Mouse (Mus musculus) CH12.LX (cell line): Measurements from ENCODE around the gene Ier3.

Source experiments
- CTCF ChIP-seq, 2 experiments: IDR thresholded peaks in 1 of 2; conservative IDR thresholded peaks in 1 of 2; 2 replicates each; pipeline ENCODE4 v1.5.1; 2011 to 2012; ENCODE audit warnings: low read depth in 2 of 2, low read length in 2 of 2, improper control_type of control experiment in 1 of 2, inconsistent platforms in 1 of 2, mild to moderate bottlenecking in 1 of 2, moderate library complexity in 1 of 2
- EP300 ChIP-seq: IDR thresholded peaks from 2 replicates; pipeline ENCODE4 v1.6.1; 2011; ENCODE audit warnings: low read length, improper control_type of control experiment
- ETS1 ChIP-seq: conservative IDR thresholded peaks from 2 replicates; pipeline ENCODE4 v1.6.1; 2012; ENCODE audit warnings: low read depth, mild to moderate bottlenecking, inconsistent platforms, low read length, improper control_type of control experiment, moderate library complexity
- MAFK ChIP-seq: IDR thresholded peaks from 2 replicates; pipeline ENCODE4 v1.6.1; 2011; ENCODE audit warnings: low read length, improper control_type of control experiment; ENCODE audit not compliant: insufficient replicate concordance
- MAZ ChIP-seq: IDR thresholded peaks from 2 replicates; pipeline ENCODE4 v1.6.1; 2012; ENCODE audit warnings: low read depth, mild to moderate bottlenecking, inconsistent platforms, low read length, improper control_type of control experiment, moderate library complexity
- MEF2A ChIP-seq: IDR thresholded peaks from 2 replicates; pipeline ENCODE4 v1.6.1; 2014; ENCODE audit warnings: low read depth, mild to moderate bottlenecking, inconsistent platforms, low read length, improper control_type of control experiment, borderline replicate concordance
- PAX5 ChIP-seq: IDR thresholded peaks from 2 replicates; pipeline ENCODE4 v1.6.1; 2012; ENCODE audit warnings: low read length, inconsistent platforms, mixed read lengths
- POLR2A ChIP-seq: IDR thresholded peaks from 2 replicates; pipeline ENCODE4 v1.6.1; 2011; ENCODE audit warnings: low read depth, mild to moderate bottlenecking, improper control_type of control experiment, low read length
- RAD21 ChIP-seq: IDR thresholded peaks from 2 replicates; pipeline ENCODE4 v1.6.1; 2011; ENCODE audit warnings: low read depth, mild to moderate bottlenecking, low read length, improper control_type of control experiment, moderate library complexity
- RCOR1 ChIP-seq: conservative IDR thresholded peaks from 2 replicates; pipeline ENCODE4 v1.6.1; 2012; ENCODE audit warnings: low read depth, mild to moderate bottlenecking, inconsistent platforms, low read length, improper control_type of control experiment
- SMC3 ChIP-seq: IDR thresholded peaks from 2 replicates; pipeline ENCODE4 v1.6.1; 2011; ENCODE audit warnings: low read depth, low read length, improper control_type of control experiment
- TBP ChIP-seq: conservative IDR thresholded peaks from 2 replicates; pipeline ENCODE4 v1.6.1; 2011; ENCODE audit warnings: low read depth, low read length, improper control_type of control experiment
- UBTF ChIP-seq: IDR thresholded peaks from 2 replicates; pipeline ENCODE4 v1.6.1; 2012; ENCODE audit warnings: low read depth, mild to moderate bottlenecking, inconsistent platforms, low read length, improper control_type of control experiment, moderate library complexity

DNA sequence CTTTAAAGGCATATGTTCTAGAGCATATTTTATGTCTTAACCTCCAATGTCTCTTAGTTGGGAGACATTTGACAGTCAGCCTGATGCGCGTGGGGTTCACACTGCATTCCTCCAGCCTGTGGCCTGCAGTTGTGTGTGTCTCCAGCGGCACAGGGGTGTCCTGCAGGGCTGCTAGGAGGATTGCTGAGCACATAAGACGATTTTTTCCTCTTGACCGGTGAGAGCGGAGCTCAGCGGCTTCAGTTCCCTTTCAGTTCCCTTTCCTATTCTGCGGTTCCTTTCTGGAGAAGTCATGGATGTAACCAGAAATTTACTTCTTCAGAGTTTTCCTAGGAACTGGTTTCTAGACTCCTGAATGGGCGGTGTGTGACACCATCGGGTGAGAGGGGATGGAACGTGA, 12.1 kb upstream of the Ier3 start:
- TF ChIP-seq MEF2A (no peak), CTCF (conservative IDR thresholded peaks at IDR 0.05 in 1 of 2, IDR thresholded peaks at IDR 0.05 in 1 of 2; ENCODE audit: low read depth in 2 of 2, low read length in 2 of 2) (no peak), RAD21 (no peak), MAZ (no peak), POLR2A (no peak), UBTF (no peak), EP300 (no peak), ETS1 (no peak), RCOR1 (no peak), MAFK (no peak), TBP (no peak), SMC3 (no peak), PAX5 (no peak)
